Mouse (Mus musculus) liver, embryonic 14 days (tissue): ENCODE results near the gene Hoxb3. TPM values are rescaled to one million over a fixed set of nuclear protein-coding genes. Genes with fewer than 3 reads are reported as not detected.

Experiments used
- polyA plus RNA-seq: library from polyadenylated mRNA; depleted of rRNA; stranded (reverse); fragments of >200 nt; gene quantifications from 2 replicates; pipeline ENCODE4 v1.2.3, GENCODE M21; 2012; rRNA removed

Gene Hoxb3
- 0.35 and 0.59 TPM in 2 replicates for polyA plus RNA-seq

DNA sequence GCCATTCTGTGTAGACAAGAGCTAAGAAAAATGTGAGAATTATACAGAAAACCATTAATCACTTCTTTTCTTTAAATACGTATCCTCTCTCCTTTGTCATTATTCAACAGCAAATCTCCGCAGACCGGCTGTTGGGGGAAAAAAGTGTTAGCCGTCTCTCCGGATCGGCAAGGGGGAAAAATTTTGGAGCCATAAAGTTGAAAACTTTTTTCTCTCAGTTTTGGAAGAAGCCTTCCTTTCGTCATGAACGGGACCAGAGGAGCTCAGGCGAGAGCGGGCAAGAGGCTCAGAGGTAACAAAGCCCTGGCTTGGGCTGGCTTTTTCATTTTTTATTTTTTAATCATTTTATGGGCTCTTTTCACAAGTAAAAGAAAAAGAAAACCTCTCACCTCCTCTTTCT, at the start of gene Hoxb3:
Gene Hoxb3, plus strand, starts transcription at position 173 of the 400 bp plus-strand sequence.

DNA sequence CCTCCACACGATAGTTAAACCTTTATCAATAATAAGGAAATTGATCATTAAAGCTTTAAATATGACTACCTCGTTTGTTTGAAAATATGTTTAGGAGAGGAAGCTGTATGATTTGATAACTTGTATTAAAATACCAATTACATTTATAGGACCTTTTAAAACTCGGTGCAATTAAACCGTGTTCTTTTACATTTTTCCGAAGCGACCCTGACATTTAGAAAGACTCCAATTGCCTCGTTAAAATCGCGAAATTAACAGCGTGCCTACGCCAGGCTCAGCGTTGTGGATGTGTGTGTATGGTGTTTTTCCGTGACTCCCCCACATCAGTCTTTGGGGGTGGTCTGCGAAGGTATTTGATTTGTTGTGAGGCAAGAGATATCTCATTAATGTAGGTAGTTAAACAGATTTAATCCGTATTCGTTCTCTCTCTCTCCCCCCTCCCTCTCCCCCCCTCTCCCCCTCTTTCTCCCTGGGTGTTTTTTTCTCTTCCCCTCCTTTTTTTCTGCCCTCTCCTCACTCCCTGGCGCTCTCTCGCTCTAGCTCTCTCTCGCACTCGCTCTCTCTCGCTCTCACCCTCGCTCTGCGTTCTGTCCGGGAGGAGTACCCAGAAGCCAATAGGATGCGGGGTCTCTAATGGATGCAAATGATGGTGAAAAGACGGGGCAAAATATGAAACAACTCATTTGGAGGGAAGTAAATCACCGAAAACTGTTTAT, 41.1 kb upstream of the Hoxb3 start, which contains the start of gene Hoxb8:
Gene Hoxb8, plus strand, starts transcription at position 51 of the 716 bp plus-strand sequence.

DNA sequence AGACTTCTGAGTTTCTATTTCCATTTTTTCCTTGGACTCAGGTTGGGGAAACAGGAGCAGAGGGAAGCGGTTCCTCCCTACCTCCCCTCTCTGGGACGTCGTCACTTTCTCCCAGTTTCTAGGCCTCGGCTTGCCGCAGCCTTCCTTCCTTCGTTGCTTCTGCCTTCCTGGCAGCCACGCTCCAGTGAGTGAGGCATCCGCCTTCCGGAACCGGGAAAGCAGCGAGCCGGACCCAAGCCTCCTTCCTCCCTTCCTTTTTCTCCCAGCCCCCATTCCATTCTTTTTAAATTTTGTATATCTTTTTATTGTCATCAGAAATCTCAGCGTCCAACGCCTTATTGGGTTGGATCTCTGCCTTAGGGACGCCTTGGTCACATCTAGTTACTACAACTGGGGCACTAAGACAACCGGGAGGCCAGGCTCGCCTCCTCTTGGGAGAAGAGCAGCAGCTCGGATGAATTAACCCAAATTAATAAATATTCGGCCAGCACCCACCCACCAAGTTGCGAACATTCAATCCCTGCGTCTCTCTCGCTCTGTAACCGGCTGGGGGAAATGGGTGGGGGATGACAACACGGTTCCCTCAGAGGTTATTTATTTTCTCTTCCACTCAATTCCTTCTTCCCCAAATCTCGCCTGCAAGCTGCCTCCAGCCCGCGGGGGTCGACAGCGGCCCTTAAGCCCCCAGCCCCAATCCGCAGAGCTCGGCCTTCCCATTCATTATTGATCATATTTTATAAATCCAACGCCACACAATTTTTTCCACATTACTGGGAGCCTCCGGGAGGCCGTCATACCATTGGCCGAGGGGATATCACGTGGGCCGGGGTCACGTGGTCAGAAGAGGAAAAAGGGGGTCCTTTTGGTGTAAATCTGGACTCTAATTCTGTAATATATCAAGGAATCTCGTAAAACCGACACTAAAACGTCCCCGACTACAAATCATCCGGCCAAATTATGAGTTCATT, 37.1 kb upstream of the Hoxb3 start, which contains the start of gene Hoxb7:
Gene Hoxb7, plus strand, starts transcription at position 853 of the 968 bp plus-strand sequence.

DNA sequence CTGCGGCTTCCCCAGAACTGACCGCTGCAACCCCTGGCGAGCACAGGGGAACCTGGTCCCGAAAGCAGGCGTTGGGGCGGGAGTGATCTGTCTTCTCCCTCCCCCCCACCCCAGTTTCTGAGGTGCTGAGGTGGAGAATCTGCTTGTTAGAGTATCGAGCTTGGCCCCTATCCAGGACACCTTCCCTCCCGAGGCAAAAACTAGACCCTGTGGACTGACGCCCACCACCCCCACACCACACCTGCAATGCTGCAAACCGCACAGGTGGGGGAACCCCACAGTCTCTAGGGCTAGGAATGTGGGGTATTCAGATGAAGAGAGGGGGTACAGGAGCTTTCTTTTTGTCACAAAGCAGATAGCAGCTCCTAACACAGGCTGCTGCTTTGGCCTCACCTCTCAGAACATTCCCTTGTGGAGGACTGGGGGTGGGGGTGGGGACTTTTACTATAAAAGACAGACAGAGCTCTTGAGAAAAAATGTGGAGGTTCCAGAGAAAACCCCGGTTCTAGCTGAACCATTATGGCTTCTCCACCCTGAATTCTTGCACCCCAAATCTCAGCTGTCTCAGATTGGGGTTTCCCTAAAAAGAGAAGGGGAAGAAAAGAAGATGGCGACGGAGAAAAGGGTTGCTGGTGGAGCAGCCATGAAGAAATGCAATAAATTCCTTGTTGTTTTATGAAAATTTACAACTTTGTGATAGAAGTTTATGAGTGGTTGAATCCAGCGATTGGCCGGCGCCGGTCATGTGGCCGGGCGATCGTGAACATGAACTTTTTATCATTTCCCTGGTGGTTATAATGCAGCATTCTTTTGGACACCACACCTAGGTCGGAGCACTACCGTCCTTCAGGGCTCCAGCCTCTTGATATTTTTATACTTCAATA, 31.2 kb upstream of the Hoxb3 start, which contains the start of gene Hoxb6:
Gene Hoxb6, plus strand, starts transcription at position 796 of the 884 bp plus-strand sequence.

DNA sequence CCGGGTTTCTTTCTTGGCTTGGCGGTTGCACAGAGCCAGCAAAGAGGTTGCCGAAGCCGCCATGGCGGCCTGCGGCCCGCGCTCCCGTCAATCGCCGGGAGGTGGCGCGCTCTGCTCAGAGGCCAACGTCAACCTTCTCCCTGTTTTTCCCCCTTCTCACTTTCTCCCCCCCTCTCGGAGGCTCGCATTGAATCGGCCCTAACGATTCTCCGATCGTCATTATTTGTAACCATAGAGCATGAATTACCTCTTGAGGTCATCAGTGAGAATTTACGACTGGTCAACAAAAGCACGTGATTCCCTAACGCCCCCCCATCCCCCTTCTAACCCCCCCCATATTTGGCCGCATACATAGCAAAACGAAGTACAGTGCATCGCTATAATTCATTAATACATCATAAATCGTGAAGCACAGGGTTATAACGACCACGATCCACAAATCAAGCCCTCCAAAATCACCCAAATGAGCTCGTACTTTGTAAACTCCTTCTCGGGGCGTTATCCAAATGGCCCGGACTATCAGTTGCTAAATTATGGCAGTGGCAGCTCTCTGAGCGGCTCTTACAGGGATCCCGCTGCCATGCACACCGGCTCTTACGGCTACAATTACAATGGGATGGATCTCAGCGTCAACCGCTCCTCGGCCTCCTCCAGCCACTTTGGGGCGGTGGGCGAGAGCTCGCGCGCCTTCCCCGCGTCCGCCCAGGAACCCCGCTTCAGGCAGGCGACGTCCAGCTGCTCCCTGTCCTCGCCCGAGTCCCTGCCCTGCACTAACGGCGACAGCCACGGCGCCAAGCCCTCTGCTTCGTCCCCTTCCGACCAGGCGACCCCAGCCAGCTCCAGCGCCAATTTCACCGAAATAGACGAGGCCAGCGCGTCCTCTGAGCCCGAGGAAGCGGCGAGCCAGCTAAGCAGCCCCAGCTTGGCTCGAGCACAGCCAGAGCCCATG, 19.7 kb upstream of the Hoxb3 start, which contains the start of gene Hoxb5:
Gene Hoxb5, plus strand, starts transcription at position 186 of the 949 bp plus-strand sequence.

DNA sequence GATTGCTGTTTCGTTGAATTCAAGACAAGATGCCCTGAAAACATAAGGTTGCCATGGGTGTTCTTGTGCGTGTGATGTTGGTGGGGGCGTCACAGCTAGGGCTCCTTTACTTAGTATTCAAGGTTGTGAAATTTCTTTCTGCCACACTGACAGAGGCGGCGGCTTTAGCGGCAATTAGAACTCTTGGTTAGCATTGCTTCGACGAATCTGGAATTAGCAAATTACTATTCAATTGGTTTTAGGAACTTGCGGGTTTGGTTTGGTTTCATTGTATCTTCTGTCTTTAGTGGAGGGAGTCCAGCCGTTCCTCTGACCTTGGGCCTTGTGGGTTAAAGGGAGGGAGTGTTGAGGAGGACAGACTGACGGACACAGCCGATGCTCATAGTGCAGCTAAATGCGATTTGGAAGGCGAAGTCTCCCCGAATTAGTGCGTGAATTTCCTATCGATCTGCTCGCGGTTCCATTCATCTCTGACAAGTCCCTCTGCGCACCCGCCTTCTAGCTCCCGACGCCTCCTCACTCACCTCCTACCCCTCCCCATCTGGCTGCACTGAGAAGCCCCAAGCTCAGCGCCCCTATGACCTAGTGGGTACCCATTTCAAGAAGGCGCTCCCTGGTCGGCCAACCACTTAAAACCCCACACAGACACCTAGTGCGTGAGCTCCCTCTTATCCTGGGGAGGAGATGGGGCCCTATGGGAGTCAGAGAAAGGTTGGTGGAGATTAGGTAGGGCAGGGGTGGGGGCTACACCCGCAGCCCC, 5.3 kb upstream of the Hoxb3 start, which contains the start of gene Hoxb4:
Gene Hoxb4, plus strand, starts transcription at position 660 of the 760 bp plus-strand sequence.

DNA sequence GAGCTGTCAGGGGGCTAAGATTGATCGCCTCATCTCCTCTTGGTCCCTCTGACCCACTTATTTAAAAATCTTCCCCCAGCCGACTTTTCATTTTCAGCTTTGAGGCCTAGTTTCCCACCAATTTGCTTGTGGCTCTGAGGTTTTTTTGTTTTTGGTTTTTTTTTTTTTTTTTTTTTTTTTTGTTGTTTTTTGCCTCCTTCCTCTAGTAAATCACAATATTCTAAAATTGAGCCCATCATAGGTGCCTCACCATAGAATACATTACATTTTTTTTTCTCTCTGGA, 27.2 kb downstream of the Hoxb3 start, which contains the start of gene Hoxb2:
Gene Hoxb2, plus strand, starts transcription at position 185 of the 284 bp plus-strand sequence.

DNA sequence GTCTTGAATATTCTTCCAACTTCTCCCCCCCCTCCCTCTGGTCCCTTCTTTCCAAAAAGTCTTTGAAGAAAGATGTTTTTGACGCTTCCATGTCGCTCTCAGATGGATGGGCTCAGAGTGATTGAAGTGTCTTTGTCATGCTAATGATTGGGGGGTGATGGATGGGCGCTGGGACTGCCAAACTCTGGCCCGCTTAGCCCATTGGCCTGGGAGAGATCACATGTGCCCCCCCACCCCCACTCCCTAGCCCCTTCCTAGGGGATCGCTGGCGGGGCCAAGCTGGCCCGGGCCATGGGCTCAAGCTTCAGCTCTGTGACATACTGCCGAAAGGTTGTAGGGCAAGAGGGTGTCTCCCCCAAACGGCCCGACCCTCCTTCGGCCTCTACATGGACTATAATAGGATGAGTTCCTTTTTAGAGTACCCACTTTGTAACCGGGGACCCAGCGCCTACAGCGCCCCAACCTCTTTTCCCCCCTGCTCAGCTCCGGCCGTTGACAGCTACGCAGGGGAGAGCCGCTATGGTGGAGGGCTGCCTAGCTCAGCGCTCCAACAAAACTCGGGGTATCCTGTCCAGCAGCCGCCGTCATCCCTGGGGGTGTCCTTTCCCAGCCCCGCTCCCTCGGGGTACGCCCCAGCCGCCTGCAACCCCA, 42.4 kb downstream of the Hoxb3 start, which contains the start of gene Hoxb1:
Gene Hoxb1, plus strand, starts transcription at position 312 of the 651 bp plus-strand sequence.

Other genes with a start within 250 kb of the Hoxb3 start
- gene Atp5g1, start 247.7 kb upstream of the Hoxb3 start, polyA plus RNA-seq = 191 and 226 TPM in 2 replicates
- not detected in 2 replicates for gene Calcoco2, start 211.4 kb upstream of the Hoxb3 start, polyA plus RNA-seq
- gene Ttll6, start 189.5 kb upstream of the Hoxb3 start, polyA plus RNA-seq = not detected in 2 replicates
- gene Hoxb13, start 129.0 kb upstream of the Hoxb3 start, polyA plus RNA-seq = not detected in 2 replicates
- 0.02 and 0.11 TPM in 2 replicates for gene Hoxb9, start 51.9 kb upstream of the Hoxb3 start, polyA plus RNA-seq
- 0.02 and 0.10 TPM in 2 replicates for gene Hoxb8, start 41.4 kb upstream of the Hoxb3 start, polyA plus RNA-seq
- 0.05 and 0.14 TPM in 2 replicates for gene Hoxb7, start 36.7 kb upstream of the Hoxb3 start, polyA plus RNA-seq
- 0.17 TPM in 1 of 2 replicates, not detected in the other for gene Hoxb6, start 30.9 kb upstream of the Hoxb3 start, polyA plus RNA-seq
- 0.17 and 0.21 TPM in 2 replicates for gene Hoxb5, start 20.0 kb upstream of the Hoxb3 start, polyA plus RNA-seq
- gene Hoxb4, start 5.1 kb upstream of the Hoxb3 start, polyA plus RNA-seq = 0.55 and 0.64 TPM in 2 replicates
- gene Hoxb2, start 27.2 kb downstream of the Hoxb3 start, polyA plus RNA-seq = 1.0 and 1.3 TPM in 2 replicates
- gene Hoxb1, start 42.4 kb downstream of the Hoxb3 start, polyA plus RNA-seq = 0.01 TPM in 1 of 2 replicates, not detected in the other
- gene Skap1, start 141.3 kb downstream of the Hoxb3 start, polyA plus RNA-seq = 0.08 and 0.13 TPM in 2 replicates